Mouse (Mus musculus): ENCODE measurements around the gene Camta1. TPM values are rescaled to one million over a fixed set of nuclear protein-coding genes. Genes with fewer than 3 reads are reported as not detected.

The Camta1 gene
- polyA plus RNA-seq, 1 experiment from 2014 or later: 115 TPM

DNA sequence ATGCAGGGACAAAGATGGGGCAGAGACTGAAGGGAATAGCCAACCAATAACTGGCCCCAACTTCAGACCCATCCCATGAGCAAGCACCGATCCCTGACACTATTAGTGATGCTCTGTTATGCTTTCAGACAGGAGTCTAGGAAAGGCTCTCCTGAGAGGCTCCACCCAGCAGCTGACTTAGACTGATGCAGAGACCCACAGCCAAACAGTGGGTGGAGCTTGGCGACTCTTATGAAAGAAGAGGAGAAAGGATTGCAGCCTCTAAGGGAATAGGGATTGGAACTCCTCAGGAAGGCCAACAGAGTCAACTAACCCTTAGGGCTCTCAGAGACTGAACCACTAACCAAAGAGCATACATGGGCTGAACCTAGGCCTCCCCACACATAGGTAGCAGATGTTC lies 898.0 kb downstream of the Camta1 start:
- H3K36me3 ChIP-seq (ENCODE audit: insufficient read depth, low read length): no peaks in the 10 kb centered on the region
- no peak overlapping the region for H3K9ac ChIP-seq (ENCODE audit: low read depth, low read length)
- no peak overlapping the region for H3K27ac ChIP-seq
- no peak for TF ChIP-seq CTCF (IDR thresholded peaks at IDR 0.05; ENCODE audit: low read depth)
- H3K9me3 ChIP-seq (replicated peaks; ENCODE audit: low read length): no peaks in the 10 kb centered on the region
- no peaks in the 10 kb centered on the region for H3K27me3 ChIP-seq (ENCODE audit: insufficient read depth, low read length)
- 77% methylated on average over 2 of the region's 2 CpGs for WGBS
- no peaks in the 10 kb centered on the region for H3K4me1 ChIP-seq (replicated peaks; ENCODE audit: insufficient read depth, low read length)
- H3K4me2 ChIP-seq (ENCODE audit: low read length): no peak overlapping the region
- H3K4me3 ChIP-seq (replicated peaks; ENCODE audit: low read depth, low read length): no peak overlapping the region
- DNase-seq (ENCODE audit: low spot score) (no peak), ATAC-seq (replicated peaks; ENCODE audit: low FRiP score, low read depth) (no peak)

DNA sequence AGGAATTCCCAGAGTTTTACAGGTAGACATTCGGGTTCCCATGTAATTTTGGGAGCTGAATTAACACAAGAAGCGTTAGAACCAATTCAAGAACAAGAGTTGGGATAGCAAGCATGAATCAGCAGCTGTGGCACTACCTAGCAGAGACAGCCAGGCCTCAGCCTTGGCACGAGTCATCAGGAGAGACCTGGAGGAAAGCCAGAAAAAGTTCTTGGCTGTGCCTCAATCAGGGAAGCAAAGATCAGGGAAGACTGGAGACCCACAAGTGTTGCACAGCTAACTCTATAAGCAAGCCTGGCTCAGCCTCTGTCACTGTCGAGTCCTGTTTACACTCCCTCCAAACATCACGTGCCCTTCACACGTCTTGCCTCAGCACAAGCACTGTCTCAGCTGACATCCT lies 899.4 kb downstream of the Camta1 start:
- TF ChIP-seq CTCF (IDR thresholded peaks at IDR 0.05; ENCODE audit: low read depth): no peak
- H3K4me2 ChIP-seq (ENCODE audit: low read length): no peak overlapping the region
- 56% methylated on average over 6 of the region's 6 CpGs for WGBS

DNA sequence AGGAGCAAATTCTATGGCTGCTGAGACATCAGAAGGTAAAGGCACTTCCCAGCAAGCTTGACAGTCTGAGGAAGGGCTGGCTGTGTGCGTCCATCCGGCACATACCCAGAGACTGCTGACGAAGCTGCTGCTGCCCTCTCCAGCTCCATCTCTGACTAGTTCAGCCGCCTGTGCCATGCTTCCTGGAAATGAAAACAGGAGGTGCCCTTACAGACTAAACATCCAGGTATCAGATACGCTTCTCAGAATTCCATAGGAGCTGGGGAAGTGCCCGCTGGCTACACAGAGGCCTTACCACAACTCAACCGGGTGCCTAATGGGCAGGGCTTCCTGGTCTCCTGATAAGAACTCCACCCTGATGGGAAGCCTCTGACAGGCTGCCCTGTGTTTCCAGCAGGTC lies 903.1 kb downstream of the Camta1 start:
- no peaks in the 10 kb centered on the region for H3K36me3 ChIP-seq (ENCODE audit: insufficient read depth, low read length)
- no peak overlapping the region for H3K4me3 ChIP-seq (replicated peaks; ENCODE audit: low read depth, low read length)
- no peak for ATAC-seq (replicated peaks; ENCODE audit: low FRiP score, low read depth)
- TF ChIP-seq CTCF (IDR thresholded peaks at IDR 0.05; ENCODE audit: low read depth): no peak
- no peak for DNase-seq (ENCODE audit: low spot score)
- no peaks in the 10 kb centered on the region for H3K27me3 ChIP-seq (ENCODE audit: insufficient read depth, low read length)
- H3K27ac ChIP-seq: no peak overlapping the region
- WGBS: 43% methylated on average over 7 of the region's 7 CpGs
- H3K4me1 ChIP-seq (replicated peaks; ENCODE audit: insufficient read depth, low read length): no peaks in the 10 kb centered on the region
- no peak overlapping the region for H3K4me2 ChIP-seq (ENCODE audit: low read length)
- no peak overlapping the region for H3K9ac ChIP-seq (ENCODE audit: low read depth, low read length)
- no peaks in the 10 kb centered on the region for H3K9me3 ChIP-seq (replicated peaks; ENCODE audit: low read length)

More for the DNA sequence above, 899.4 kb downstream of the Camta1 start:
- no peaks in the 10 kb centered on the region for H3K9me3 ChIP-seq (replicated peaks; ENCODE audit: low read length)
- H3K4me3 ChIP-seq (replicated peaks; ENCODE audit: low read depth, low read length): no peak overlapping the region
- no peaks in the 10 kb centered on the region for H3K27me3 ChIP-seq (ENCODE audit: insufficient read depth, low read length)
- no peaks in the 10 kb centered on the region for H3K36me3 ChIP-seq (ENCODE audit: insufficient read depth, low read length)
- ATAC-seq (replicated peaks; ENCODE audit: low FRiP score, low read depth): no peak
- no peak overlapping the region for H3K9ac ChIP-seq (ENCODE audit: low read depth, low read length)
- no peak for DNase-seq (ENCODE audit: low spot score)
- no peak overlapping the region for H3K27ac ChIP-seq
- H3K4me1 ChIP-seq (replicated peaks; ENCODE audit: insufficient read depth, low read length): no peaks in the 10 kb centered on the region

GRCm38 (mm10) chr4:150957106-150957458 lies 904.6 kb downstream of the Camta1 start:
- H3K4me1 ChIP-seq (replicated peaks; ENCODE audit: insufficient read depth, low read length): no peaks in the 10 kb centered on the region
- no peaks in the 10 kb centered on the region for H3K9me3 ChIP-seq (replicated peaks; ENCODE audit: low read length)
- no peak overlapping the region for H3K4me2 ChIP-seq (ENCODE audit: low read length)
- DNase-seq (ENCODE audit: low spot score): no peak
- no peak for ATAC-seq (replicated peaks; ENCODE audit: low FRiP score, low read depth)
- H3K36me3 ChIP-seq (ENCODE audit: insufficient read depth, low read length): no peaks in the 10 kb centered on the region
- no peak overlapping the region for H3K4me3 ChIP-seq (replicated peaks; ENCODE audit: low read depth, low read length)
- H3K27me3 ChIP-seq (ENCODE audit: insufficient read depth, low read length): no peaks in the 10 kb centered on the region
- WGBS: 28% methylated on average over 1 of the region's 1 CpGs
- TF ChIP-seq CTCF (IDR thresholded peaks at IDR 0.05; ENCODE audit: low read depth): no peak
- no peak overlapping the region for H3K9ac ChIP-seq (ENCODE audit: low read depth, low read length)
- H3K27ac ChIP-seq: no peak overlapping the region

DNA sequence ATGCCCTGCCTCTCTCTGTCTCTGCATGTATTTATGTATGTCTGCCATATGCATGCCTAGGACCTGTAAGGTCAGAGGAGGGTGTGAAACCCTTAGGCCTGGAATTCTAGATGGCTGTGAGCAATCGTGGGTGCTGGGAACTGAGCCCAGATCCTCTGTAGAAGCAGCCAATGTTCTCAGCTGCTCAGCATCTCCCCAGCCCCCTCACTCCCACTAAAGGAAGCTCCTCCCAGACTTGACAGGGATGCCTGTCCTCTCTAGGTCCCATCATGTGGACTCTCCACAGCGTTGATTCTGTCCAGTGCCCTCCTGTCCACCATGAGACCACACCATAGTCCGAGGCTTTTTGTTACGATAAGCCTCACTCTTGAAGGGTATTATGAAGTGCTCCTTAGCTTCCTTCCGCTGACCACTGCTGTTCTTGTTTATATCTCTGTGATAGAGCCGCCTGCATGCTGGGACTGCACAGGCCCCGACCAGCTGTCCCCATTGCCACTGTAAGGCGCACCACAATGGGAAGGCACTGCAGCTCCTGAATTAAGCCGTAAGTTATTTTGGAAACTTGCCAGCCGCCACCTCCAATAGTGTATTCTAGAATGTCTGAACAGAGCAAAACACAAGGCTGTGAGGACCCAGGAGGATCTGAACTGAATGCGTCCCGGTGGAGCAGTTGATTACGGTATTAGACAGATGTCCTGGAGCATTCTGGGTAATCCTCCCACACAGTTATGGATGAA lies 905.1 kb downstream of the Camta1 start:
- Histone ChIP-seq H3K4me2 (ENCODE audit: low read length) (no peak overlapping the region), H3K4me1 (replicated peaks; ENCODE audit: insufficient read depth, low read length) (no peaks in the 10 kb centered on the region), H3K4me3 (replicated peaks; ENCODE audit: low read depth, low read length) (no peak overlapping the region), H3K9me3 (replicated peaks; ENCODE audit: low read length) (no peaks in the 10 kb centered on the region), H3K36me3 (ENCODE audit: insufficient read depth, low read length) (no peaks in the 10 kb centered on the region), H3K9ac (ENCODE audit: low read depth, low read length) (no peak overlapping the region), H3K27ac (no peak overlapping the region), H3K27me3 (ENCODE audit: insufficient read depth, low read length) (no peaks in the 10 kb centered on the region)
- TF ChIP-seq CTCF (IDR thresholded peaks at IDR 0.05; ENCODE audit: low read depth): no peak
- peak; percentile 24 for DNase-seq (ENCODE audit: low spot score)
- 66% methylated on average over 13 of the region's 13 CpGs for WGBS
- ATAC-seq (replicated peaks; ENCODE audit: low FRiP score, low read depth): no peak

DNA sequence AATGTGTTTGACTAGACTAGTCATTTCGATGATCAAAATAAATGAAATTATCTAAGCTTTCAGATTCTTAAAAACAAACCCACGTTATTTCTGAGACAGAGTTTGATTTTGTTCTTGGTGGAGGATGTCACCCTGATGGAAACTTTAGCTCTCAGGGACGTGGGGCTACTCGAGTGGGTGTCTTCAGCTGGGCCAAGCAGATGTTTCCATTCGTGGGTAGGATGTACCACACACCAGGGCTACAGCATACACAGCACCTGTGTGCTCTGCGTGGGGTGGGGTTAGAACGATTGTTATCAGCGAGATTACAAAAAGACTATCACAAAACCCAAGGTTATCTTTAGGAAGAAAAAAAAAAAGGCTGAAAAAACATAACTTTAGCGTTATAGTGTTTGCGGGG lies 910.7 kb downstream of the Camta1 start:
- no peak for TF ChIP-seq CTCF (IDR thresholded peaks at IDR 0.05; ENCODE audit: low read depth)
- DNase-seq (ENCODE audit: low spot score): no peak
- no peaks in the 10 kb centered on the region for H3K9me3 ChIP-seq (replicated peaks; ENCODE audit: low read length)

DNA sequence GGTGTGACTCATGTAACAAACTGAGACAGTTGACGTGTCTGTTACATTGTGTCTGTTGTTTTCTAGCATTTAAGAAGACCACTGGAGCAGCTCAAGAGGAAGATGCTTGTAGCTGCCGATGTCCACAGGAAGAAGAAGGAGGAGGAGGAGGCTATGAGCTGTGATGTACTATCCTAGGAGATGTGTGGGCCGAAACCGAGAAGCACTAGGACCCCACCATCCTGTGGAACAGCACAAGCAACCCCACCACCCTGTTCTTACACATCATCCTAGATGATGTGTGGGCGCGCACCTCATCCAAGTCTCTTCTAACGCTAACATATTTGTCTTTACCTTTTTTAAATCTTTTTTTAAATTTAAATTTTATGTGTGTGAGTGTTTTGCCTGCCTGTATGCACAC lies 917.0 kb downstream of the Camta1 start:
- ATAC-seq (replicated peaks; ENCODE audit: low FRiP score, low read depth): no peak
- Histone ChIP-seq H3K4me3 (replicated peaks; ENCODE audit: low read depth, low read length) (no peak overlapping the region), H3K9me3 (replicated peaks; ENCODE audit: low read length) (no peaks in the 10 kb centered on the region), H3K27ac (no peak overlapping the region), H3K4me1 (replicated peaks; ENCODE audit: insufficient read depth, low read length) (no peaks in the 10 kb centered on the region), H3K9ac (ENCODE audit: low read depth, low read length) (no peak overlapping the region), H3K4me2 (ENCODE audit: low read length) (no peak overlapping the region), H3K27me3 (ENCODE audit: insufficient read depth, low read length) (no peaks in the 10 kb centered on the region), H3K36me3 (ENCODE audit: insufficient read depth, low read length) (no peaks in the 10 kb centered on the region)
- no peak for DNase-seq (ENCODE audit: low spot score)
- no peak for TF ChIP-seq CTCF (IDR thresholded peaks at IDR 0.05; ENCODE audit: low read depth)
- 89% methylated on average over 7 of the region's 7 CpGs for WGBS

More for the DNA sequence above, 910.7 kb downstream of the Camta1 start:
- Histone ChIP-seq H3K27me3 (ENCODE audit: insufficient read depth, low read length) (no peaks in the 10 kb centered on the region), H3K4me1 (replicated peaks; ENCODE audit: insufficient read depth, low read length) (no peaks in the 10 kb centered on the region), H3K4me2 (ENCODE audit: low read length) (no peak overlapping the region), H3K4me3 (replicated peaks; ENCODE audit: low read depth, low read length) (no peak overlapping the region), H3K36me3 (ENCODE audit: insufficient read depth, low read length) (no peaks in the 10 kb centered on the region), H3K27ac (no peak overlapping the region), H3K9ac (ENCODE audit: low read depth, low read length) (no peak overlapping the region)
- WGBS: 83% methylated on average over 10 of the region's 10 CpGs
- ATAC-seq (replicated peaks; ENCODE audit: low FRiP score, low read depth): no peak
